Mouse (Mus musculus) lung, embryonic 16.5 days (tissue): ENCODE measurements around the gene Barx2. TPM values are rescaled to one million over a fixed set of nuclear protein-coding genes. Genes with fewer than 3 reads are reported as not detected.
A peak's percentile ranks its signal among the peaks of the same experiment; 100 is the strongest.
"Not testable (repeated sequence)": the region's sequence is repeated elsewhere in the genome, so short reads cannot be mapped to it uniquely, and the experiment has no call there.

Experiments used
- ATAC-seq: fragments of 200-750 bp; cut with Nextera tagmentation; 2 replicates; pipeline ENCODE4 v1.8.0; 2017; ENCODE audit warnings: low read depth, mild to moderate bottlenecking, moderate library complexity
- H3K27ac ChIP-seq: fragments of 300-500 bp; sonication (generic); 2 replicates; pipeline ENCODE4 v1.5.1; 2014; ENCODE audit warnings: mild to moderate bottlenecking, control low read depth, low read length
- H3K27me3 ChIP-seq: fragments of 300-500 bp; sonication (generic); 2 replicates; pipeline ENCODE4 v1.6.1; 2014; ENCODE audit warnings: low read depth, low read length, mixed read lengths; ENCODE audit not compliant: control insufficient read depth, insufficient read depth
- H3K36me3 ChIP-seq: fragments of 300-500 bp; sonication (generic); 2 replicates; pipeline ENCODE4 v1.6.1; 2014; ENCODE audit warnings: low read length; ENCODE audit not compliant: control insufficient read depth, insufficient read depth
- H3K4me1 ChIP-seq: fragments of 300-500 bp; sonication (generic); replicated peaks from 2 replicates; pipeline ENCODE4 v1.6.1; 2014; ENCODE audit warnings: low read length, mixed read lengths; ENCODE audit not compliant: control insufficient read depth, insufficient read depth
- H3K4me2 ChIP-seq: fragments of 300-500 bp; sonication (generic); 2 replicates; pipeline ENCODE4 v1.6.1; 2014; ENCODE audit warnings: low read depth, low read length, control low read depth
- H3K4me3 ChIP-seq: fragments of 300-500 bp; sonication (generic); 2 replicates; pipeline ENCODE4 v1.5.1; 2014; ENCODE audit warnings: mild to moderate bottlenecking, low read length, control low read depth
- H3K9ac ChIP-seq: fragments of 300-500 bp; sonication (generic); 2 replicates; pipeline ENCODE4 v1.6.1; 2014; ENCODE audit warnings: low read length, control low read depth
- H3K9me3 ChIP-seq: fragments of 300-500 bp; sonication (generic); 2 replicates; pipeline ENCODE4 v1.6.1; 2016; ENCODE audit warnings: low read length; ENCODE audit not compliant: control insufficient read depth
- WGBS: fragments of 180-500 bp; shearing (Covaris S2); extraction: QIAGEN DNeasy Blood & Tissue Kit; methylation state at CpG from one replicate; pipeline ENCODE4 v1.1.7; 2014; 5-methylcytosine and 5-hydroxymethylcytosine counted together
- polyA plus RNA-seq: library from polyadenylated mRNA; unstranded; fragments of >200 nt; fragmentation: Nextera tagmentation; extraction: Ambion mirVana; gene quantifications from 2 replicates; pipeline ENCODE4 v1.2.1, GENCODE M21; 2015

Gene Barx2
- polyA plus RNA-seq, result not detected in 2 replicates

- WGBS, result under 1% methylated on average over 72 of the region's 81 CpGs
- Histone ChIP-seq H3K4me3 (peak within 1 kb of the TSS; percentile 60), H3K9me3 (no peaks in the 10 kb centered on the region), H3K27me3 (peaks cover 73% of the 10 kb centered on the region), H3K36me3 (no peaks in the 10 kb centered on the region), H3K27ac (no peak within 1 kb of the TSS), H3K9ac (peak within 1 kb of the TSS; percentile 54), H3K4me2 (peak within 1 kb of the TSS; percentile 95), H3K4me1 (peaks cover 15% of the 10 kb centered on the region)
- peak; percentile 79 for ATAC-seq
Observed at GRCm38 (mm10) chr9:31912921-31913738, at the start of gene Barx2. Barx2 (minus strand) TSS chr9:31913462.

GRCm38 (mm10) chr9:31962265-31962664 lies 49.0 kb upstream of the Barx2 start:
- no peaks in the 10 kb centered on the region for H3K27me3 ChIP-seq
- H3K9me3 ChIP-seq, result no peaks in the 10 kb centered on the region; the same call in 1 of the 2 replicates
- WGBS, result 23% methylated on average over 1 of the region's 1 CpGs
- no peak overlapping the region for H3K27ac ChIP-seq
- ATAC-seq, result no peak
- no peak overlapping the region for H3K9ac ChIP-seq
- no peak overlapping the region for H3K4me3 ChIP-seq
- H3K4me1 ChIP-seq, result no peaks in the 10 kb centered on the region
- H3K36me3 ChIP-seq, result no peaks in the 10 kb centered on the region
- H3K4me2 ChIP-seq, result no peak overlapping the region

- H3K9me3 ChIP-seq, result no peaks in the 10 kb centered on the region
- no peak overlapping the region for H3K4me3 ChIP-seq
- H3K27me3 ChIP-seq, result no peaks in the 10 kb centered on the region
- no peak overlapping the region for H3K27ac ChIP-seq
- WGBS, result 50% methylated on average over 2 of the region's 2 CpGs
- no peak for ATAC-seq
- no peak overlapping the region for H3K9ac ChIP-seq
- no peak overlapping the region for H3K4me2 ChIP-seq
- H3K36me3 ChIP-seq, result no peaks in the 10 kb centered on the region
- no peaks in the 10 kb centered on the region for H3K4me1 ChIP-seq
Observed at GRCm38 (mm10) chr9:31960488-31960887, 47.2 kb upstream of the Barx2 start.

- ATAC-seq, result no peak
- Histone ChIP-seq H3K4me3 (no peak overlapping the region), H3K9ac (no peak overlapping the region), H3K27ac (no peak overlapping the region), H3K9me3 (no peaks in the 10 kb centered on the region), H3K36me3 (no peaks in the 10 kb centered on the region), H3K27me3 (no peaks in the 10 kb centered on the region), H3K4me1 (no peaks in the 10 kb centered on the region), H3K4me2 (no peak overlapping the region)
Observed at GRCm38 (mm10) chr9:31958120-31958519, 44.9 kb upstream of the Barx2 start.

- Histone ChIP-seq H3K27me3 (no peaks in the 10 kb centered on the region), H3K9me3 (no peaks in the 10 kb centered on the region), H3K9ac (no peak overlapping the region), H3K27ac (no peak overlapping the region), H3K4me2 (no peak overlapping the region), H3K36me3 (no peaks in the 10 kb centered on the region), H3K4me3 (no peak overlapping the region), H3K4me1 (no peaks in the 10 kb centered on the region)
- no peak for ATAC-seq
- WGBS, result 79% methylated on average over 5 of the region's 5 CpGs
Observed at GRCm38 (mm10) chr9:31950506-31950905, 37.2 kb upstream of the Barx2 start.

GRCm38 (mm10) chr9:31949031-31949430 lies 35.8 kb upstream of the Barx2 start:
- Histone ChIP-seq H3K4me3 (no peak overlapping the region), H3K27ac (no peak overlapping the region), H3K27me3 (no peaks in the 10 kb centered on the region), H3K9ac (no peak overlapping the region), H3K9me3 (no peaks in the 10 kb centered on the region), H3K4me1 (no peaks in the 10 kb centered on the region), H3K4me2 (no peak overlapping the region), H3K36me3 (no peaks in the 10 kb centered on the region)
- WGBS, result 84% methylated on average over 5 of the region's 5 CpGs
- no peak for ATAC-seq

GRCm38 (mm10) chr9:31947051-31947450 lies 33.8 kb upstream of the Barx2 start:
- Histone ChIP-seq H3K36me3 (no peaks in the 10 kb centered on the region), H3K4me2 (no peak overlapping the region), H3K4me1 (no peaks in the 10 kb centered on the region), H3K4me3 (no peak overlapping the region), H3K9me3 (no peaks in the 10 kb centered on the region), H3K27me3 (no peaks in the 10 kb centered on the region), H3K9ac (no peak overlapping the region), H3K27ac (no peak overlapping the region)
- ATAC-seq, result no peak
- WGBS, result 73% methylated on average over 10 of the region's 10 CpGs

- no peaks in the 10 kb centered on the region for H3K9me3 ChIP-seq
- H3K4me1 ChIP-seq, result no peaks in the 10 kb centered on the region
- H3K27ac ChIP-seq, result no peak overlapping the region
- H3K36me3 ChIP-seq, result no peaks in the 10 kb centered on the region
- WGBS, result 42% methylated on average over 1 of the region's 1 CpGs
- H3K4me3 ChIP-seq, result no peak overlapping the region
- H3K27me3 ChIP-seq, result no peaks in the 10 kb centered on the region
- no peak overlapping the region for H3K9ac ChIP-seq
- ATAC-seq, result no peak
- H3K4me2 ChIP-seq, result no peak overlapping the region
Observed at GRCm38 (mm10) chr9:31942334-31942733, 29.1 kb upstream of the Barx2 start.

- ATAC-seq, result not testable (repeated sequence)
Observed at GRCm38 (mm10) chr9:31936486-31936885, 23.2 kb upstream of the Barx2 start.

More at GRCm38 (mm10) chr9:31936486-31936885, 23.2 kb upstream of the Barx2 start:
- H3K4me2 ChIP-seq, H3K27me3 ChIP-seq, H3K4me3 ChIP-seq, H3K9ac ChIP-seq, H3K36me3 ChIP-seq, H3K4me1 ChIP-seq, H3K27ac ChIP-seq, H3K9me3 ChIP-seq: not testable (repeated sequence)
- 82% methylated on average over 10 of the region's 16 CpGs for WGBS
